Mouse (Mus musculus) CH12.LX (cell line): ENCODE data around the gene Rfxank. TPM values are rescaled to one million over a fixed set of nuclear protein-coding genes. Genes with fewer than 3 reads are reported as not detected.

ENCODE experiments used
- DNase-seq: peaks from one replicate; pipeline ENCODE4 v3.0.0-alpha.2; 2013; ENCODE audit errors: extremely low read depth
- H3K27ac ChIP-seq: 2 replicates; pipeline ENCODE4 v1.5.1; 2012; ENCODE audit warnings: low read depth, mild to moderate bottlenecking, control low read depth, moderate library complexity; ENCODE audit not compliant: insufficient read depth
- H3K27me3 ChIP-seq: replicated peaks from 2 replicates; pipeline ENCODE3; 2012; ENCODE audit warnings: inconsistent platforms
- H3K36me3 ChIP-seq, 2 experiments: replicated peaks in 1 of 2; 2 replicates each; pipeline versions ENCODE3 to v1.6.1; 2012; ENCODE audit warnings: inconsistent platforms in 1 of 2, low read length in 1 of 2, mild to moderate bottlenecking in 1 of 2, mixed read lengths in 1 of 2, moderate library complexity in 1 of 2; ENCODE audit not compliant: control insufficient read depth in 1 of 2, insufficient read depth in 1 of 2
- H3K4me1 ChIP-seq, 2 experiments: 2 replicates each; pipeline ENCODE4 v1.6.1; 2012; ENCODE audit warnings: inconsistent platforms in 1 of 2, moderate library complexity in 1 of 2; ENCODE audit not compliant: insufficient read depth in 2 of 2, control insufficient read depth in 1 of 2
- H3K4me2 ChIP-seq: 2 replicates; pipeline ENCODE4 v1.6.1; 2012; ENCODE audit warnings: low read depth, mild to moderate bottlenecking, control low read depth; ENCODE audit not compliant: poor library complexity, insufficient read depth, severe bottlenecking
- H3K4me3 ChIP-seq, 3 experiments: fragments of 150-350 bp in 1 of 3; sonication (generic) in 1 of 3; replicated peaks in 1 of 3; 2 replicates each; pipeline versions ENCODE3 to v1.5.1; 2011 to 2012; ENCODE audit warnings: low read depth in 2 of 3, low read length in 2 of 3, mild to moderate bottlenecking in 2 of 3, moderate library complexity in 2 of 3, control low read depth in 1 of 3, improper control_type of control experiment in 1 of 3, inconsistent platforms in 1 of 3, mixed read lengths in 1 of 3; ENCODE audit not compliant: poor library complexity in 1 of 3
- H3K79me2 ChIP-seq: replicated peaks from 2 replicates; pipeline ENCODE4 v1.6.1; 2012; ENCODE audit warnings: mild to moderate bottlenecking, moderate library complexity; ENCODE audit not compliant: control insufficient read depth, poor library complexity, insufficient read depth, severe bottlenecking; ENCODE audit errors: extremely low read depth
- H3K9ac ChIP-seq: 2 replicates; pipeline ENCODE4 v1.6.1; 2012; ENCODE audit warnings: low read depth, mild to moderate bottlenecking, control low read depth, moderate library complexity; ENCODE audit not compliant: insufficient read depth
- H3K9me3 ChIP-seq: replicated peaks from 2 replicates; pipeline ENCODE3; 2012; ENCODE audit warnings: low read length, inconsistent platforms, mixed read lengths
- BHLHE40 ChIP-seq: IDR thresholded peaks from 2 replicates; pipeline ENCODE4 v1.6.1; 2011; ENCODE audit warnings: mild to moderate bottlenecking, low read depth, low read length, improper control_type of control experiment
- CHD2 ChIP-seq: IDR thresholded peaks from 2 replicates; pipeline ENCODE4 v1.6.1; 2011; ENCODE audit warnings: low read length, improper control_type of control experiment
- E2F4 ChIP-seq: IDR thresholded peaks from 2 replicates; pipeline ENCODE4 v1.6.1; 2011; ENCODE audit warnings: low read depth, low read length, improper control_type of control experiment; ENCODE audit not compliant: insufficient replicate concordance
- ELF1 ChIP-seq: IDR thresholded peaks from 2 replicates; pipeline ENCODE4 v1.6.1; 2014; ENCODE audit warnings: low read depth, mild to moderate bottlenecking, inconsistent platforms, low read length, improper control_type of control experiment
- EP300 ChIP-seq: IDR thresholded peaks from 2 replicates; pipeline ENCODE4 v1.6.1; 2011; ENCODE audit warnings: low read length, improper control_type of control experiment
- ETS1 ChIP-seq: conservative IDR thresholded peaks from 2 replicates; pipeline ENCODE4 v1.6.1; 2012; ENCODE audit warnings: low read depth, mild to moderate bottlenecking, inconsistent platforms, low read length, improper control_type of control experiment, moderate library complexity
- IRF4 ChIP-seq: IDR thresholded peaks from 2 replicates; pipeline ENCODE4 v1.6.1; 2014; ENCODE audit warnings: low read depth, mild to moderate bottlenecking, inconsistent platforms, low read length, improper control_type of control experiment
- MEF2A ChIP-seq: IDR thresholded peaks from 2 replicates; pipeline ENCODE4 v1.6.1; 2014; ENCODE audit warnings: low read depth, mild to moderate bottlenecking, inconsistent platforms, low read length, improper control_type of control experiment, borderline replicate concordance
- MXI1 ChIP-seq: IDR thresholded peaks from 2 replicates; pipeline ENCODE4 v1.6.1; 2011; ENCODE audit warnings: mild to moderate bottlenecking, low read depth, low read length, improper control_type of control experiment
- MYC ChIP-seq: IDR thresholded peaks from 2 replicates; pipeline ENCODE4 v1.6.1; 2011; ENCODE audit warnings: low read depth, mild to moderate bottlenecking, improper control_type of control experiment, low read length
- NELFE ChIP-seq: IDR thresholded peaks from 2 replicates; pipeline ENCODE4 v1.6.1; 2011; ENCODE audit warnings: low read depth, low read length, improper control_type of control experiment
- PAX5 ChIP-seq: IDR thresholded peaks from 2 replicates; pipeline ENCODE4 v1.6.1; 2012; ENCODE audit warnings: low read length, inconsistent platforms, mixed read lengths
- POLR2AphosphoS2 ChIP-seq: IDR thresholded peaks from 2 replicates; pipeline ENCODE4 v1.6.1; 2011; ENCODE audit warnings: low read depth, low read length, improper control_type of control experiment
- RAD21 ChIP-seq: IDR thresholded peaks from 2 replicates; pipeline ENCODE4 v1.6.1; 2011; ENCODE audit warnings: low read depth, mild to moderate bottlenecking, low read length, improper control_type of control experiment, moderate library complexity
- RCOR1 ChIP-seq: conservative IDR thresholded peaks from 2 replicates; pipeline ENCODE4 v1.6.1; 2012; ENCODE audit warnings: low read depth, mild to moderate bottlenecking, inconsistent platforms, low read length, improper control_type of control experiment
- SIN3A ChIP-seq: IDR thresholded peaks from 2 replicates; pipeline ENCODE4 v1.6.1; 2012; ENCODE audit warnings: low read length, improper control_type of control experiment, inconsistent platforms
- USF2 ChIP-seq: conservative IDR thresholded peaks from 2 replicates; pipeline ENCODE4 v1.6.1; 2011; ENCODE audit warnings: low read depth, low read length, improper control_type of control experiment
- ZC3H11A ChIP-seq: IDR thresholded peaks from 2 replicates; pipeline ENCODE4 v1.6.1; 2012; ENCODE audit warnings: low read depth, mild to moderate bottlenecking, inconsistent platforms, low read length, improper control_type of control experiment
- ZKSCAN1 ChIP-seq: IDR thresholded peaks from 2 replicates; pipeline ENCODE4 v1.6.1; 2012; ENCODE audit warnings: low read depth, inconsistent platforms, low read length, improper control_type of control experiment, borderline replicate concordance
- ZNF384 ChIP-seq: IDR thresholded peaks from 2 replicates; pipeline ENCODE4 v1.6.1; 2012; ENCODE audit warnings: low read depth, low read length, improper control_type of control experiment, inconsistent platforms
- dilution Hi-C: fragments of 300-500 bp; cut with MboI; formaldehyde crosslinking; loops from 2 replicates; pipeline ENCODE4 v1.14.3; 2020; ENCODE audit warnings: low sequenced_read_pairs; ENCODE audit not compliant: extremely low pct_unique_long_range_greater_than_20kb, extremely low pct_ligation_motif_present
- in situ Hi-C: fragments of 300-500 bp; cut with MboI; formaldehyde crosslinking; loops from 3 replicates; pipeline ENCODE4 v1.14.3; 2019; ENCODE audit warnings: low sequenced_read_pairs, low pct_ligation_motif_present, low pct_unique_long_range_greater_than_20kb, mixed read lengths
- polyA plus RNA-seq: library from polyadenylated mRNA; unstranded; fragments of >175 nt; gene quantifications from 2 replicates; pipeline ENCODE4 v1.2.1, GENCODE M21; 2012; ENCODE audit warnings: low read depth; ENCODE audit not compliant: insufficient read length
- total RNA-seq, 2 experiments: library from RNA; depleted of rRNA; stranded (reverse); fragments of 300-350 nt in 1 of 2; fragments of >200 nt in 1 of 2; gene quantifications; 2 replicates each; pipeline ENCODE4 v1.2.3; 2012 to 2014

Gene Rfxank
- total and polyA plus RNA-seq, 3 experiments: 12.3 to 17.2 (median 13.4) TPM

GRCm38 (mm10) chr8:70118726-70119700 lies 19.9 kb downstream of the Rfxank start:
- in situ Hi-C loops: no loop called here
- H3K4me1 ChIP-seq: peaks cover 16 to 54% of the 10 kb centered on the region in 2 experiments
- no peak overlapping the region for H3K9ac ChIP-seq
- peak; percentile 37 for DNase-seq
- dilution Hi-C loops: no loop called here
- H3K9me3 ChIP-seq: no peaks in the 10 kb centered on the region
- no peak for TF ChIP-seq MEF2A
- TF ChIP-seq NELFE: no peak
- TF ChIP-seq SIN3A: no peak
- no peak for TF ChIP-seq ZKSCAN1
- TF ChIP-seq MYC: no peak
- no peak for TF ChIP-seq USF2
- no peak for TF ChIP-seq RAD21
- no peak for TF ChIP-seq BHLHE40
- no peak for TF ChIP-seq ZC3H11A
- TF ChIP-seq E2F4: no peak
- no peak for TF ChIP-seq ZNF384
- TF ChIP-seq RCOR1: no peak
- TF ChIP-seq CHD2: no peak
- no peak for TF ChIP-seq IRF4
- no peak for TF ChIP-seq PAX5
- no peaks in the 10 kb centered on the region for H3K79me2 ChIP-seq
- H3K4me3 ChIP-seq: no peak overlapping the region
- no peaks in the 10 kb centered on the region for H3K36me3 ChIP-seq
- H3K4me2 ChIP-seq: no peak overlapping the region
- peaks cover 7% of the 10 kb centered on the region for H3K27me3 ChIP-seq
- no peak overlapping the region for H3K27ac ChIP-seq

GRCm38 (mm10) chr8:70117611-70118010 lies 21.3 kb downstream of the Rfxank start:
- dilution Hi-C loops (no loop called here), in situ Hi-C loops (no loop called here)
- Histone ChIP-seq H3K36me3 (no peaks in the 10 kb centered on the region), H3K4me2 (no peak overlapping the region), H3K4me3 (no peak overlapping the region), H3K27me3 (peaks cover 7% of the 10 kb centered on the region), H3K27ac (no peak overlapping the region), H3K4me1 (peaks cover 18 to 64% of the 10 kb centered on the region in 2 experiments), H3K9me3 (no peaks in the 10 kb centered on the region), H3K9ac (no peak overlapping the region), H3K79me2 (no peaks in the 10 kb centered on the region)
- TF ChIP-seq MEF2A (no peak), ETS1 (no peak), SIN3A (peak; percentile 95), EP300 (no peak), ZKSCAN1 (no peak), PAX5 (no peak), POLR2AphosphoS2 (no peak), E2F4 (no peak), MXI1 (peak; percentile 58), ELF1 (no peak)
- peak; percentile 78 for DNase-seq
